In the genomic region with DNA sequence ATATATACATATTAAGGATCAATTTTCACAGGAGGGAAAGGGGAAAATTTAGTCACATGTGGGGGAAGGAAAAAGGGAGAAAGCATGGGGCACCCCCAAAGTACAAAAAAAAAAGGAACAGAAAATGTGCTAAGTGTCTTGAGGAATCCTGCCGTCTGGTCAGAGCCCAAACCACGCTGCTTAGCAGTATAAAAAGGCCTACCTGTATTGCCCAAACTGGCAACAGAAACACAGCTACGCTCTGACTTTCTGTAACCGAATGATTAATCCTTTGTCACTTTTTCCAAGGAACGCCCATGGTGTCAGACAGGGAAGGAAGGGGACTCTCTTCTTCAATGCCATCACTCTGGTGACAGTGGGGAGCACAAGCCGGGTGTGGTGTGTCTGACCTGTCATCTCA, we compare ENCODE assay signal across 14 mouse cellular contexts. TPM values are rescaled to one million over a fixed set of nuclear protein-coding genes. Genes with fewer than 3 reads are reported as not detected.
DNase-seq lines count a peak whose midpoint lies in the region; ATAC-seq and TF ChIP-seq lines count a peak whose summit lies in the region.
"Had no signal": no experiment of that assay in that cellular context is flagged by ENCODE, and none has a peak within 500 bp of the region (broad histone marks: within the 10 kb centered on the region; RNA-seq: fewer than 3 reads in every experiment).

No protein-coding gene starts in this region.

- peak overlapping the region; percentile 75 for H3K27ac ChIP-seq in cerebellum, adult 2 months (ENCODE audit: insufficient read depth, low read length)
- peak overlapping the region; percentile 87; the same call in 1 of the 2 replicates for H3K27ac ChIP-seq in heart, embryonic 10.5 days
- no peak overlapping the region for H3K27ac ChIP-seq in lung, postnatal 0 days (ENCODE audit: low read length)
- peak overlapping the region; percentile 34 for H3K27ac ChIP-seq in brown adipose tissue, adult 24 weeks (replicated peaks; ENCODE audit: low read depth, low read length)
- H3K27ac ChIP-seq: embryonic facial prominence, embryonic 12.5 days; forebrain, embryonic 15.5 days; hindbrain, embryonic 13.5 days had no signal

- no peaks in the 10 kb centered on the region for H3K9me3 ChIP-seq in heart, embryonic 10.5 days
- no peaks in the 10 kb centered on the region for H3K9me3 ChIP-seq in lung, postnatal 0 days (ENCODE audit: low read length)
- H3K9me3 ChIP-seq: embryonic facial prominence, embryonic 12.5 days; forebrain, embryonic 15.5 days; hindbrain, embryonic 13.5 days had no signal

- TF ChIP-seq CTCF in cerebellum, adult 2 months (IDR thresholded peaks at IDR 0.05; ENCODE audit: borderline replicate concordance, insufficient read depth, low read depth, low read length) = no peak
- TF ChIP-seq CTCF in lung, postnatal 0 days (IDR thresholded peaks at IDR 0.05) = no peak
- no peak for TF ChIP-seq CTCF in lung, adult 2 months (IDR thresholded peaks at IDR 0.05; ENCODE audit: insufficient read depth, low read length)

- intact Hi-C loops in heart, postnatal 14 days (cut with DNase I) = no loop called here

- no peak overlapping the region for H3K9ac ChIP-seq in lung, postnatal 0 days (replicated peaks; ENCODE audit: low read depth)
- H3K9ac ChIP-seq: embryonic facial prominence, embryonic 12.5 days; forebrain, embryonic 15.5 days; hindbrain, embryonic 13.5 days had no signal

- no peak for DNase-seq in cerebellum, adult 2 months
- no peak for DNase-seq in cerebellum, postnatal 36 days
- no peak for DNase-seq in heart, embryonic 10.5 days (ENCODE audit: low spot score)
- no peak for DNase-seq in heart, postnatal 14 days
- peak; percentile 4 for DNase-seq in lung, postnatal 0 days (ENCODE audit: low spot score)
- no peak for DNase-seq in lung, adult 2 months
- DNase-seq in ovary, postnatal 14 days (ENCODE audit: low spot score) = no peak
- DNase-seq: adrenal gland, postnatal 10 days; gastrocnemius, postnatal 10 days; kidney, adult 11 months had no signal

- H3K36me3 ChIP-seq in heart, embryonic 10.5 days = peaks cover 14% of the 10 kb centered on the region; the same call in 1 of the 2 replicates
- no peaks in the 10 kb centered on the region for H3K36me3 ChIP-seq in lung, postnatal 0 days (ENCODE audit: insufficient read depth, low read length)

- peaks cover 81% of the 10 kb centered on the region for H3K4me1 ChIP-seq in cerebellum, adult 2 months (ENCODE audit: control insufficient read depth, insufficient read depth, low read length)
- H3K4me1 ChIP-seq in heart, embryonic 10.5 days = peaks cover 100% of the 10 kb centered on the region
- peaks cover 17% of the 10 kb centered on the region; the same call in 1 of the 2 replicates for H3K4me1 ChIP-seq in lung, postnatal 0 days (ENCODE audit: insufficient read depth, low read depth, low read length)
- peaks cover 23% of the 10 kb centered on the region for H3K4me1 ChIP-seq in lung, adult 2 months (ENCODE audit: control insufficient read depth, insufficient read depth, low read length)
- peaks cover 65% of the 10 kb centered on the region for H3K4me1 ChIP-seq in brown adipose tissue, adult 24 weeks (ENCODE audit: control insufficient read depth, insufficient read depth, insufficient read length, low read length)
- H3K4me1 ChIP-seq: forebrain, embryonic 15.5 days had no signal

- no peak overlapping the region for H3K4me3 ChIP-seq in cerebellum, adult 2 months (replicated peaks; ENCODE audit: insufficient read depth, low read depth, low read length)
- H3K4me3 ChIP-seq in heart, embryonic 10.5 days = no peak overlapping the region
- no peak overlapping the region for H3K4me3 ChIP-seq in lung, postnatal 0 days (ENCODE audit: low read depth, low read length)
- no peak overlapping the region for H3K4me3 ChIP-seq in lung, adult 2 months (replicated peaks; ENCODE audit: extremely low read depth, low read depth, low read length)
- no peak overlapping the region for H3K4me3 ChIP-seq in brown adipose tissue, adult 24 weeks (ENCODE audit: insufficient read depth, low read depth, low read length)
- H3K4me3 ChIP-seq: embryonic facial prominence, embryonic 12.5 days; forebrain, embryonic 15.5 days; hindbrain, embryonic 13.5 days had no signal

- no peak overlapping the region for H3K4me2 ChIP-seq in lung, postnatal 0 days (replicated peaks; ENCODE audit: low read depth, low read length)
- H3K4me2 ChIP-seq: embryonic facial prominence, embryonic 12.5 days; forebrain, embryonic 15.5 days; hindbrain, embryonic 13.5 days had no signal

- no peak for ATAC-seq in lung, postnatal 0 days
- ATAC-seq: forebrain, embryonic 15.5 days had no signal

- 32% methylated on average over 6 of the region's 6 CpGs for WGBS in cerebellum, adult 2 months
- 75% methylated on average over 6 of the region's 6 CpGs for WGBS in heart, embryonic 10.5 days
- WGBS in lung, postnatal 0 days = 88% methylated on average over 6 of the region's 6 CpGs
- WGBS in lung, adult 2 months = 70% methylated on average over 6 of the region's 6 CpGs

- no peaks in the 10 kb centered on the region for H3K27me3 ChIP-seq in cerebellum, adult 2 months (ENCODE audit: control insufficient read depth, insufficient read depth, low read length)
- H3K27me3 ChIP-seq in heart, embryonic 10.5 days (ENCODE audit: insufficient read depth, poor library complexity, severe bottlenecking) = no peaks in the 10 kb centered on the region
- H3K27me3 ChIP-seq in lung, postnatal 0 days (replicated peaks; ENCODE audit: insufficient read depth, low read length) = peaks cover 29% of the 10 kb centered on the region
- H3K27me3 ChIP-seq: embryonic facial prominence, embryonic 12.5 days; forebrain, embryonic 15.5 days; hindbrain, embryonic 13.5 days had no signal

- no peak for TF ChIP-seq POLR2A in cerebellum, adult 2 months (IDR thresholded peaks at IDR 0.05; ENCODE audit: borderline replicate concordance, insufficient read depth, low read length)
- no peak for TF ChIP-seq POLR2A in lung, adult 2 months (IDR thresholded peaks at IDR 0.05; ENCODE audit: borderline replicate concordance, extremely low read depth, low read depth, low read length)

- TF ChIP-seq EP300 in lung, postnatal 0 days (IDR thresholded peaks at IDR 0.05) = no peak

RNA-seq across cellular contexts. Expression of gene Sh3bp5, which starts 30.2 kb away (rescaled TPM):
- polyA plus RNA-seq in cerebellum, adult 2 months (2012; rRNA removed) = 72.9 and 77.1 TPM in 2 replicates
- polyA plus RNA-seq in heart, embryonic 10.5 days (2016; fragmentation: Nextera tagmentation; extraction: Ambion mirVana) = 26.5 and 30.1 TPM in 2 replicates
- total RNA-seq in heart, postnatal 14 days (2021) = 10 to 100 TPM; 44.4 to 47.3 TPM
- polyA plus RNA-seq in lung, postnatal 0 days (2015; fragmentation: Nextera tagmentation; extraction: Ambion mirVana) = 37.9 and 38.4 TPM in 2 replicates
- polyA plus RNA-seq in lung, adult 2 months (2012; rRNA removed) = 40.9 and 50.1 TPM in 2 replicates
- polyA plus RNA-seq in brown adipose tissue, adult 24 weeks (2012; ENCODE audit: insufficient read depth, insufficient read length, missing spikeins) = 65.9 and 67.5 TPM in 2 replicates
